Mouse (Mus musculus): ENCODE measurements around the gene Ect2. TPM values are rescaled to one million over a fixed set of nuclear protein-coding genes. Genes with fewer than 3 reads are reported as not detected.
A peak's percentile ranks its signal among the peaks of the same experiment; 100 is the strongest.

Ect2 gene
- 43.7 and 52.3 TPM in 2 replicates for polyA plus RNA-seq (2014; fragmentation: Nextera tagmentation; extraction: Ambion mirVana)

DNA sequence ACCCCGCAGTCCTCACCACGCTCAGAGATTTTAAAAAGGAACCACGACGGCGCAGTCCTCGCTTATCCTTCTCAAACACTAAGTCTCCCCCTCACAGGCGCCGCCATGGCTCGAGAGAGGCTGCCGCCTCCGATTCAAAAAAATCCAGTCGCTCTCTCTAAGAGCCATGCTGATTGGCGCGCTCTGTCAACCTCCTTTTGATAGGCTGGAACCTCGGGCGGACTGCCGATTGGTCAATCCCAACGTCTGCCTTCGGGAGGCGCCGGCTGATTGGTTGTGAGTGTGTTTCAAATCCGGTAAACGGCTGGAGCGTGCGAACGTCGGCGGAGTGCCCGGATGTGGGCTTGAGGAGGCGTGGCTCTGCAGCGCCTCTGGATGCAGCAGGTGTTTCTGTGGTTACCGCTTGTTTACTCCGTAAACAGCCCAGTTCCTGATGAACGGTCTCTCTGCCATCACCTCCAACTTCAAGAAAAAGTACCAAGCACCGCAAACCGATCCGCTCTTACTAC is at the start of gene Ect2:
TSS of gene Ect2 (minus strand) at position 178 of the 509 bp plus-strand sequence.
- H3K4me2 ChIP-seq (ENCODE audit: low read length), result peak within 1 kb of the TSS; percentile 76
- no peaks in the 10 kb centered on the region for H3K9me3 ChIP-seq (ENCODE audit: control insufficient read depth, low read length)
- peaks cover 15% of the 10 kb centered on the region for H3K36me3 ChIP-seq (ENCODE audit: control insufficient read depth, insufficient read depth, low read length)
- H3K4me1 ChIP-seq (ENCODE audit: control insufficient read depth in 2 of 2, insufficient read depth in 2 of 2, low read length in 2 of 2), result peaks cover 7 to 34% of the 10 kb centered on the region in 2 experiments; a peak in 3 of 4 replicates
- ATAC-seq (ENCODE audit: insufficient number of reproducible peaks, insufficient read depth, low FRiP score, low read depth), result peak; percentile 95
- H3K27ac ChIP-seq (replicated peaks in 1 of 2; ENCODE audit: control insufficient read depth in 1 of 2, insufficient read depth in 1 of 2, low read depth in 2 of 2, low read length in 2 of 2), result peak within 1 kb of the TSS; percentile 89 to 93
- H3K4me3 ChIP-seq (ENCODE audit: control insufficient read depth in 1 of 2, insufficient read depth in 1 of 2, low read depth in 1 of 2, low read length in 2 of 2), result peak within 1 kb of the TSS; percentile 81 to 98
- under 1% methylated on average over 37 of the region's 37 CpGs for WGBS
- H3K27me3 ChIP-seq (ENCODE audit: control insufficient read depth, insufficient read depth, low read length), result no peaks in the 10 kb centered on the region
- H3K9ac ChIP-seq (ENCODE audit: low read length), result peak within 1 kb of the TSS; percentile 92

DNA sequence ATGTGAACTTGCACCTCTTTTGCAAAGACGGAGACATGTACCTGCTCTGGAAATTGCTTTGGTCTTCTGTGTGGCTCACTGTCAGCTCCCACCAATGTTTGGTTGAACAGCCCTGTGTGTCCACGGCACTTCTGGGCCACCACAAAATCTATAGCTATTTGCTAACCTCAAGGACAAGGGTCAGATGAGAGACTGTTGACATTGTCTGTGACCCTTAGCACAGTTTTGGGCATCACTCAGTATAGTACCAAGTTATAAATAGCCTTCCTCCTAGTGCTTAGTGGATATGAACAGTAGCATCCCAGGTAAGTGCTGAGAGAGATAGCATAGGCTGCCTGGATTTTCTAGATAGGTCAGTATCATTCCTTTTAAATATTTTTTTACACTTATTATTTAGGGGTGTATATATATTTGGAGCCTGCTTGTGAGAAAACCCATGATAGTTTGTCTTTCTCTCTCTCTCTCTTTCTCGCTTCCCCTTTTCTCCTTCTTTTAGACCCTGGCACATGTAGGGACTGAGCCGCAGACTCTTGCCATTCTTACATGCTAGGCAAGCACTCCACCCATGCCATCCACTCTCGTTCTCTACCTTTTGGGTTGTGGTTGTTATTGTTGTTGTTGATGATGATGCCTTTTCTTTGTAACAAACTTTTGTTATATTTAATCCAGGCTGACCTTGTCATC is 48.2 kb upstream of the Ect2 start:
- ATAC-seq (ENCODE audit: insufficient number of reproducible peaks, insufficient read depth, low FRiP score, low read depth), result no peak
- H3K4me2 ChIP-seq (ENCODE audit: low read length), result no peak overlapping the region
- 77% methylated on average over 5 of the region's 5 CpGs for whole genome bisulfite sequencing
- H3K4me3 ChIP-seq (ENCODE audit: control insufficient read depth in 1 of 2, insufficient read depth in 1 of 2, low read depth in 1 of 2, low read length in 2 of 2), result no peak overlapping the region
- no peaks in the 10 kb centered on the region for H3K9me3 ChIP-seq (ENCODE audit: control insufficient read depth, low read length)
- peaks cover 11 to 28% of the 10 kb centered on the region in 2 experiments for H3K4me1 ChIP-seq (ENCODE audit: control insufficient read depth in 2 of 2, insufficient read depth in 2 of 2, low read length in 2 of 2)
- H3K36me3 ChIP-seq (ENCODE audit: control insufficient read depth, insufficient read depth, low read length), result no peaks in the 10 kb centered on the region
- H3K27me3 ChIP-seq (ENCODE audit: control insufficient read depth, insufficient read depth, low read length), result no peaks in the 10 kb centered on the region
- no peak overlapping the region for H3K27ac ChIP-seq (replicated peaks in 1 of 2; ENCODE audit: control insufficient read depth in 1 of 2, insufficient read depth in 1 of 2, low read depth in 2 of 2, low read length in 2 of 2)
- H3K9ac ChIP-seq (ENCODE audit: low read length), result no peak overlapping the region

DNA sequence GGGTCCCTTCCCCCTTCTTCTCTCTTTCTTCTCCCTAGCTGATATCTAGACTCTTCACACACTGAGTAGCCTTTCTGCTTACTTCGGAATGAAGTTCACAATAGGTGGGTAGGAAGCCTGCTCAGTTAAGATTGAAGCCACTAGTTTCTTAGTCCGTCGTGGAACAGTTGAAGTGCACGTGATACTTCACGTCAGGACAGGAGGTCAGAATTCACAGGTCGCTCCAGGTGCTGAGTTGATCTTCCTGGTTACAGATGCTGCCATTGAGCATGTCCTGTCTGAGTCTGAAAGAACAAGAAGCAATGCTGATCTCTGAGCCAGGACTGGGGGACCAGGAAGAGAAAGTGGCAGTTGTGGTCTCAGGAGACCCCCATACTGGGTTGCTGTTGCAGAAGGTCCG is 45.4 kb upstream of the Ect2 start:
- no peaks in the 10 kb centered on the region for H3K27me3 ChIP-seq (ENCODE audit: control insufficient read depth, insufficient read depth, low read length)
- H3K27ac ChIP-seq (replicated peaks in 1 of 2; ENCODE audit: control insufficient read depth in 1 of 2, insufficient read depth in 1 of 2, low read depth in 2 of 2, low read length in 2 of 2), result no peak overlapping the region
- WGBS, result 81% methylated on average over 7 of the region's 7 CpGs
- H3K9me3 ChIP-seq (ENCODE audit: control insufficient read depth, low read length), result no peaks in the 10 kb centered on the region
- ATAC-seq (ENCODE audit: insufficient number of reproducible peaks, insufficient read depth, low FRiP score, low read depth), result no peak
- no peak overlapping the region for H3K9ac ChIP-seq (ENCODE audit: low read length)
- H3K4me1 ChIP-seq (ENCODE audit: control insufficient read depth in 2 of 2, insufficient read depth in 2 of 2, low read length in 2 of 2), result peaks cover 6 to 14% of the 10 kb centered on the region in 2 experiments
- no peak overlapping the region for H3K4me3 ChIP-seq (ENCODE audit: control insufficient read depth in 1 of 2, insufficient read depth in 1 of 2, low read depth in 1 of 2, low read length in 2 of 2)
- no peak overlapping the region for H3K4me2 ChIP-seq (ENCODE audit: low read length)
- H3K36me3 ChIP-seq (ENCODE audit: control insufficient read depth, insufficient read depth, low read length), result no peaks in the 10 kb centered on the region

DNA sequence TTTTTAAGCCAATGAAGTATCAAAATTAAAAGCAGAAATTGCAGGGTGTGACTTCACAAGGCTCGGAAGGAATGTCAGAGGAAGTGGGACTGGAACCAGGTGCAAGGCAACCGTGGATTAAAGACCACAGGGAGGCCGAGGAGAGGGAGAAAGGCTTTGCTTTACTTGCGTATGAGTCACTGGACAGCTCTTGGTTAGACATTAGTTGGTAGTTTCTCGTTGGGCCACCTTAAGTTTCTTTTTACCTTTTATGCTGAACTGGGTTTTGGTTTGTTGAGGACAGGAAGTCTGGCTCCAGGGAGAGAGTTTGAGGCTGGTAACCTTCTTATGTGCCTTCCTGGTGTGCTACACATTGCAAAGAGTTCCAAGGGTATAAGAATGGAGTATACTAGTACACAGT is 44.1 kb upstream of the Ect2 start:
- H3K4me3 ChIP-seq (ENCODE audit: control insufficient read depth in 1 of 2, insufficient read depth in 1 of 2, low read depth in 1 of 2, low read length in 2 of 2), result no peak overlapping the region
- no peaks in the 10 kb centered on the region for H3K9me3 ChIP-seq (ENCODE audit: control insufficient read depth, low read length)
- H3K4me2 ChIP-seq (ENCODE audit: low read length), result no peak overlapping the region
- no peak for ATAC-seq (ENCODE audit: insufficient number of reproducible peaks, insufficient read depth, low FRiP score, low read depth)
- H3K36me3 ChIP-seq (ENCODE audit: control insufficient read depth, insufficient read depth, low read length), result no peaks in the 10 kb centered on the region
- WGBS, result 82% methylated on average over 5 of the region's 5 CpGs
- H3K27ac ChIP-seq (replicated peaks in 1 of 2; ENCODE audit: control insufficient read depth in 1 of 2, insufficient read depth in 1 of 2, low read depth in 2 of 2, low read length in 2 of 2), result no peak overlapping the region
- H3K4me1 ChIP-seq (ENCODE audit: control insufficient read depth in 2 of 2, insufficient read depth in 2 of 2, low read length in 2 of 2), result peaks cover 16 to 27% of the 10 kb centered on the region in 2 experiments
- H3K27me3 ChIP-seq (ENCODE audit: control insufficient read depth, insufficient read depth, low read length), result no peaks in the 10 kb centered on the region
- H3K9ac ChIP-seq (ENCODE audit: low read length), result no peak overlapping the region

DNA sequence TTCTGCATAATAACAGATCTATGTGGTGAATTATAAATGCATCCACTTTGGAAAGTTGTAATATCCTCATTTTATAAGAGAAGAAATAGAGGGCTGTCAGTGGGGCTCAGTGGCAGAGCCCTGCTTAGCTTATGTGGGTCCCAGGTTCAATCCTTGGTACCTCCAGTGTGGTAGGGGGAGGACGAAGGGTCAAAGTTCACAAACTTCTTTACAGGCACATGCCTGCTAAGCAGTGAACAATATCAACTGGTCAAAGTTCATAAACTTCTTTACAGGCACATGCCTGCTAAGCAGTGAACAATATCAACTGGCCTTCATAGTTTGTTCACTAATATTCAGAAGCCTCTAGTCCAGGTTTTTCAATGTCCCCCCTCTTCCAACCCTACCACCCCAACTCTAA is 42.9 kb upstream of the Ect2 start:
- Histone ChIP-seq H3K4me3 (ENCODE audit: control insufficient read depth in 1 of 2, insufficient read depth in 1 of 2, low read depth in 1 of 2, low read length in 2 of 2) (no peak overlapping the region), H3K9ac (ENCODE audit: low read length) (no peak overlapping the region), H3K4me2 (ENCODE audit: low read length) (no peak overlapping the region), H3K4me1 (ENCODE audit: control insufficient read depth in 2 of 2, insufficient read depth in 2 of 2, low read length in 2 of 2) (peaks cover 27 to 34% of the 10 kb centered on the region in 2 experiments), H3K36me3 (ENCODE audit: control insufficient read depth, insufficient read depth, low read length) (no peaks in the 10 kb centered on the region), H3K9me3 (ENCODE audit: control insufficient read depth, low read length) (no peaks in the 10 kb centered on the region), H3K27me3 (ENCODE audit: control insufficient read depth, insufficient read depth, low read length) (no peaks in the 10 kb centered on the region), H3K27ac (replicated peaks in 1 of 2; ENCODE audit: control insufficient read depth in 1 of 2, insufficient read depth in 1 of 2, low read depth in 2 of 2, low read length in 2 of 2) (no peak overlapping the region)
- 76% methylated on average over 1 of the region's 1 CpGs for WGBS
- ATAC-seq (ENCODE audit: insufficient number of reproducible peaks, insufficient read depth, low FRiP score, low read depth), result no peak

DNA sequence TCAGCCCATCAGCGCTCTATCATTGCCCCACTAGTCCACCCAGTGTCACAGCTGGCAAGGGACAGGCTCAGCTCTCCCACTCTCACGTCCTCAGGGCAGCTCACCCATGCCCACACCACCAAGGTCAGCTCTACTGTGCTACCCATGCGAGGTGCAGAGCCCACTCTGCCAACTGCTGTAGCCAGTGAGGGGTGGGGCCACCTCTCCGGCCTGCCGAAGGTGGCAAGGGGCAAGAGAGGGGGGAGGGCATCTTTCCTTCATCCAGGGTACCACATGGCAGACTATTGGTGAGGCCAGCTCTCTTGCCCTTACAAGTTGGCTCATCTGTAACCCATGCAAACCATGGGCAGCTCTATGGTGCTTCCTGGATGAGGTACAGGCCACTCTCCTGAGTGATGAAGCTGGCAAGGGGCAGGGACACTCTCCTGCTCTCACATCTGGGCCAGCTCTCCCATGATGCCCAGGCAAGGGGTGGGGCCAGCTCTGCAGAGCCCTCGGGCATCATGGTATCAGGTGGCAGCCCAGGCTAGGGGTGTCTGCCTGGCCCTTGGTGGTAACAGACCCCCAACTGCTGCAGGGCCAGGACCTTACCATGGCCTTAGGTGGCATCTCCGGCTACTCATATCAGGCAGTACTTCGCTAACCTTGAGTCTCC is 42.0 kb upstream of the Ect2 start:
- no peaks in the 10 kb centered on the region for H3K27me3 ChIP-seq (ENCODE audit: control insufficient read depth, insufficient read depth, low read length)
- H3K4me3 ChIP-seq (ENCODE audit: control insufficient read depth in 1 of 2, insufficient read depth in 1 of 2, low read depth in 1 of 2, low read length in 2 of 2), result no peak overlapping the region
- peaks cover 29 to 38% of the 10 kb centered on the region in 2 experiments for H3K4me1 ChIP-seq (ENCODE audit: control insufficient read depth in 2 of 2, insufficient read depth in 2 of 2, low read length in 2 of 2)
- H3K27ac ChIP-seq (replicated peaks in 1 of 2; ENCODE audit: control insufficient read depth in 1 of 2, insufficient read depth in 1 of 2, low read depth in 2 of 2, low read length in 2 of 2), result no peak overlapping the region
- no peaks in the 10 kb centered on the region for H3K9me3 ChIP-seq (ENCODE audit: control insufficient read depth, low read length)
- no peaks in the 10 kb centered on the region for H3K36me3 ChIP-seq (ENCODE audit: control insufficient read depth, insufficient read depth, low read length)
- 82% methylated on average over 8 of the region's 8 CpGs for WGBS
- H3K9ac ChIP-seq (ENCODE audit: low read length), result no peak overlapping the region
- ATAC-seq (ENCODE audit: insufficient number of reproducible peaks, insufficient read depth, low FRiP score, low read depth), result no peak
- no peak overlapping the region for H3K4me2 ChIP-seq (ENCODE audit: low read length)

GRCm38 (mm10) chr3:27195153-27195552 is 41.5 kb upstream of the Ect2 start:
- no peak overlapping the region for H3K9ac ChIP-seq (ENCODE audit: low read length)
- H3K27me3 ChIP-seq (ENCODE audit: control insufficient read depth, insufficient read depth, low read length), result no peaks in the 10 kb centered on the region
- ATAC-seq (ENCODE audit: insufficient number of reproducible peaks, insufficient read depth, low FRiP score, low read depth), result no peak
- peaks cover 29 to 42% of the 10 kb centered on the region in 2 experiments for H3K4me1 ChIP-seq (ENCODE audit: control insufficient read depth in 2 of 2, insufficient read depth in 2 of 2, low read length in 2 of 2)
- no peaks in the 10 kb centered on the region for H3K9me3 ChIP-seq (ENCODE audit: control insufficient read depth, low read length)
- H3K36me3 ChIP-seq (ENCODE audit: control insufficient read depth, insufficient read depth, low read length), result no peaks in the 10 kb centered on the region
- 65% methylated on average over 4 of the region's 4 CpGs for WGBS
- H3K27ac ChIP-seq (replicated peaks in 1 of 2; ENCODE audit: control insufficient read depth in 1 of 2, insufficient read depth in 1 of 2, low read depth in 2 of 2, low read length in 2 of 2), result no peak overlapping the region
- H3K4me3 ChIP-seq (ENCODE audit: control insufficient read depth in 1 of 2, insufficient read depth in 1 of 2, low read depth in 1 of 2, low read length in 2 of 2), result no peak overlapping the region
- H3K4me2 ChIP-seq (ENCODE audit: low read length), result no peak overlapping the region

All from heart, embryonic 14.5 days (tissue).